8 mouse cellular contexts compared by ENCODE assay signal in the genomic region with DNA sequence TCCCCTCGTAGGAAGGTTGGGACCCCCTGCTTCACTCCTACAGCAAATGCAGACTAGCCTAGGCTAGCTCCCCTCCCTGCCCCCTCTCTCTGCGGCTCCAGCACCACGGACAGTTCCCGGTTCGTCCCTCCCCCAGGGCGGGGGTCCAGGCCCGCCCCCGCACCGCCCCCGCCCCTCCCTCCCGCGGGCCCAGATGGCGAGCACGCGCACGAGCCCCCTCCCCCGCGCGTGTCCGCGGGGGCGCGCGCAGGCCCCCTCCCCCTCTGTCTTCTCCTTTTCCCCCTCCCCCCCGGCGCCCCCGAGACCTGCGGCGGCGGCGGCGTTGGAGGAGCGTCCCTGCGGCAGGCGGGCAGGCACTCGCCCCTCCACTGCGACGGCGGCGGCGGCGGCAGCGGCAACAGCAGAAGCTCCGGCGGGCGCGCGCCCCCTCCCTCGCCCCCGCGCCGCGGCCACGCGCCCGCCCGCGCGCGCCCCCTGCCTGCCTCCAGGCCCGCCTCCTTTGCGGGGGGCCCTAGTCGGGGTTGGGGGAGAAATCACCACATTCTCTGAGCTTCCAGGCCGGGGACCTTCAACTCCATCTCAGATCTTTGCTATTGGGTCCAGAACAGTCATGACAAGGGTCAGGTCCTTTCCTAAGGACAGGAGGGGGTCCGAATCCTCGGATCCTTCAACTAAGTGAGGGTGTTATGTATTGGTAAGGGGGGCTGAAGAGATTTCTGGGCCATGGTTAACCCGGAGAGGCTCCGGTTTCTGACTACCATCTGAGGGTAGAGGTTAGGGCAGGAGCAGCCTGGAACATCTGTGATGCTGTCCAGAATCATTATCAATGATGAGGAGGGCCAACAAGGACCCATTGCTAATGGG. TPM values are rescaled to one million over a fixed set of nuclear protein-coding genes. Genes with fewer than 3 reads are reported as not detected.
DNase-seq lines count a peak whose midpoint lies in the region; ATAC-seq lines count a peak whose summit lies in the region.

No protein-coding gene starts in this region.

- peak overlapping the region; percentile 73 for H3K4me2 ChIP-seq in embryonic facial prominence, embryonic 11.5 days (ENCODE audit: low read depth, low read length)
- H3K4me2 ChIP-seq in intestine, embryonic 15.5 days (replicated peaks): peak overlapping the region; percentile 86
- peak overlapping the region; percentile 78 for H3K4me2 ChIP-seq in stomach, embryonic 16.5 days (ENCODE audit: low read depth, low read length)

- H3K36me3 ChIP-seq in embryonic facial prominence, embryonic 11.5 days (replicated peaks; ENCODE audit: control insufficient read depth, insufficient read depth, low read depth, low read length): no peaks in the 10 kb centered on the region
- H3K36me3 ChIP-seq in intestine, embryonic 15.5 days: no peaks in the 10 kb centered on the region
- no peaks in the 10 kb centered on the region for H3K36me3 ChIP-seq in stomach, embryonic 16.5 days (ENCODE audit: control insufficient read depth, insufficient read depth, low read length)

- 4% methylated on average over 20 of the region's 68 CpGs for WGBS in embryonic facial prominence, embryonic 11.5 days
- 2% methylated on average over 53 of the region's 68 CpGs for WGBS in intestine, embryonic 15.5 days
- 1% methylated on average over 51 of the region's 68 CpGs for WGBS in stomach, embryonic 16.5 days

- H3K9ac ChIP-seq in embryonic facial prominence, embryonic 11.5 days (replicated peaks; ENCODE audit: low read length): peak overlapping the region; percentile 37; the same call in 1 of the 2 replicates
- H3K9ac ChIP-seq in intestine, embryonic 15.5 days: peak overlapping the region; percentile 28
- H3K9ac ChIP-seq in stomach, embryonic 16.5 days (ENCODE audit: low read length): peak overlapping the region; percentile 49

- no peaks in the 10 kb centered on the region; the same call in 1 of the 2 replicates for H3K4me1 ChIP-seq in embryonic facial prominence, embryonic 11.5 days (ENCODE audit: control insufficient read depth, insufficient read depth, low read length)
- H3K4me1 ChIP-seq in intestine, embryonic 15.5 days (replicated peaks): 0 out of 2 replicates have a peak, but pooled peaks cover 2% of the 10 kb centered on the region
- peaks cover 6% of the 10 kb centered on the region; the same call in 1 of the 2 replicates for H3K4me1 ChIP-seq in stomach, embryonic 16.5 days (ENCODE audit: control insufficient read depth, insufficient read depth, low read length)

- no peak overlapping the region for H3K27ac ChIP-seq in embryonic facial prominence, embryonic 11.5 days (replicated peaks; ENCODE audit: low read depth, low read length)
- H3K27ac ChIP-seq in intestine, embryonic 15.5 days: no peak overlapping the region
- H3K27ac ChIP-seq in stomach, embryonic 16.5 days (ENCODE audit: low read length): no peak overlapping the region

- H3K4me3 ChIP-seq in embryonic facial prominence, embryonic 11.5 days (ENCODE audit: low read depth, low read length): peak overlapping the region; percentile 48
- H3K4me3 ChIP-seq in intestine, embryonic 15.5 days (replicated peaks): peak overlapping the region; percentile 49
- H3K4me3 ChIP-seq in stomach, embryonic 16.5 days (replicated peaks; ENCODE audit: low read length): peak overlapping the region; percentile 47

- peaks cover 52% of the 10 kb centered on the region for H3K27me3 ChIP-seq in embryonic facial prominence, embryonic 11.5 days (ENCODE audit: control insufficient read depth, insufficient read depth, low read length)
- peaks cover 69% of the 10 kb centered on the region for H3K27me3 ChIP-seq in intestine, embryonic 15.5 days (replicated peaks)
- peaks cover 63% of the 10 kb centered on the region for H3K27me3 ChIP-seq in stomach, embryonic 16.5 days (ENCODE audit: control insufficient read depth, insufficient read depth, low read length)

- peak; percentile 57 to 69 for DNase-seq in layer of hippocampus, postnatal 10 days (ENCODE audit: low spot score in 2 of 2)
- no peak for DNase-seq in layer of hippocampus, adult 9-11 months
- DNase-seq in adrenal gland, postnatal 36 days: peak; percentile 48 to 54
- DNase-seq in embryonic facial prominence, embryonic 11.5 days (ENCODE audit: low spot score): peak; percentile 73
- no peak for DNase-seq in spleen, adult 12 weeks (ENCODE audit: low spot score)

- no peaks in the 10 kb centered on the region for H3K9me3 ChIP-seq in embryonic facial prominence, embryonic 11.5 days (replicated peaks; ENCODE audit: control insufficient read depth, low read length)
- no peaks in the 10 kb centered on the region for H3K9me3 ChIP-seq in intestine, embryonic 15.5 days
- no peaks in the 10 kb centered on the region for H3K9me3 ChIP-seq in stomach, embryonic 16.5 days (replicated peaks; ENCODE audit: control insufficient read depth, low read length)

- ATAC-seq in embryonic facial prominence, embryonic 11.5 days (replicated peaks; ENCODE audit: insufficient number of reproducible peaks, low FRiP score, low TSS enrichment, low read depth): peak; percentile 21; the same call in 1 of the 2 replicates
- peak; percentile 50 for ATAC-seq in intestine, embryonic 15.5 days
- ATAC-seq in megakaryocyte progenitor cell, adult 5-6 weeks (replicated peaks; ENCODE audit: poor library complexity): peak; percentile 49
- ATAC-seq in stomach, embryonic 16.5 days (ENCODE audit: insufficient read depth, low FRiP score): no peak

RNA-seq across cellular contexts. Expression of gene Gm20479, which starts 39.2 kb away (rescaled TPM):
- not detected for total RNA-seq in layer of hippocampus, postnatal 10 days (2021)
- total RNA-seq in adrenal gland, postnatal 36 days (2021): 1 to 10 TPM in 1 of 2 experiments, not detected in 1; 6.1 TPM
- 0.45 TPM in 1 of 2 replicates, not detected in the other for polyA plus RNA-seq in embryonic facial prominence, embryonic 11.5 days (2014; fragmentation: Nextera tagmentation; extraction: Ambion mirVana)
- polyA plus RNA-seq in intestine, embryonic 15.5 days (2015; fragmentation: Nextera tagmentation; extraction: Ambion mirVana): 1.8 TPM in 1 of 2 replicates, not detected in the other
- not detected in 2 replicates for total RNA-seq in megakaryocyte progenitor cell, adult 5-6 weeks (2015)
- not detected in 2 replicates for total RNA-seq in megakaryocyte progenitor cell, adult 5-6 weeks (2017)
- 3.0 TPM in 1 of 2 replicates, not detected in the other for polyA plus RNA-seq in stomach, embryonic 16.5 days (2015; fragmentation: Nextera tagmentation; extraction: Ambion mirVana)

RNA-seq across cellular contexts. Expression of gene Shkbp1, which starts 40.6 kb away (rescaled TPM):
- 10 to 100 TPM; 24.9 to 29.9 TPM for total RNA-seq in layer of hippocampus, postnatal 10 days (2021)
- 10 to 100 TPM; 22.3 TPM for total RNA-seq in adrenal gland, postnatal 36 days (2021)
- polyA plus RNA-seq in embryonic facial prominence, embryonic 11.5 days (2014; fragmentation: Nextera tagmentation; extraction: Ambion mirVana): 50.2 and 57.5 TPM in 2 replicates
- polyA plus RNA-seq in intestine, embryonic 15.5 days (2015; fragmentation: Nextera tagmentation; extraction: Ambion mirVana): 35.0 and 35.5 TPM in 2 replicates
- total RNA-seq in megakaryocyte progenitor cell, adult 5-6 weeks (2015): 18.8 and 23.9 TPM in 2 replicates
- 10.7 and 11.0 TPM in 2 replicates for total RNA-seq in megakaryocyte progenitor cell, adult 5-6 weeks (2017)
- 41.0 and 41.7 TPM in 2 replicates for polyA plus RNA-seq in stomach, embryonic 16.5 days (2015; fragmentation: Nextera tagmentation; extraction: Ambion mirVana)

RNA-seq across cellular contexts. Expression of gene Sptbn4, which starts 51.1 kb away (rescaled TPM):
- total RNA-seq in layer of hippocampus, postnatal 10 days (2021): 100 to 1,000 TPM in 1 of 2 experiments, 10 to 100 TPM in 1; 89.6 to 105 TPM
- under 1 TPM; 0.59 to 0.83 TPM for total RNA-seq in adrenal gland, postnatal 36 days (2021)
- polyA plus RNA-seq in embryonic facial prominence, embryonic 11.5 days (2014; fragmentation: Nextera tagmentation; extraction: Ambion mirVana): 0.26 and 0.28 TPM in 2 replicates
- polyA plus RNA-seq in intestine, embryonic 15.5 days (2015; fragmentation: Nextera tagmentation; extraction: Ambion mirVana): 0.33 and 0.38 TPM in 2 replicates
- 0.02 and 0.07 TPM in 2 replicates for total RNA-seq in megakaryocyte progenitor cell, adult 5-6 weeks (2015)
- total RNA-seq in megakaryocyte progenitor cell, adult 5-6 weeks (2017): not detected in 2 replicates
- 0.50 and 0.57 TPM in 2 replicates for polyA plus RNA-seq in stomach, embryonic 16.5 days (2015; fragmentation: Nextera tagmentation; extraction: Ambion mirVana)

RNA-seq across cellular contexts. Expression of gene Blvrb, which starts 51.4 kb away (rescaled TPM):
- total RNA-seq in layer of hippocampus, postnatal 10 days (2021): 10 to 100 TPM; 16.5 to 17.1 TPM
- total RNA-seq in adrenal gland, postnatal 36 days (2021): 10 to 100 TPM; 42.4 to 45.6 TPM
- polyA plus RNA-seq in embryonic facial prominence, embryonic 11.5 days (2014; fragmentation: Nextera tagmentation; extraction: Ambion mirVana): 33.9 and 38.2 TPM in 2 replicates
- polyA plus RNA-seq in intestine, embryonic 15.5 days (2015; fragmentation: Nextera tagmentation; extraction: Ambion mirVana): 60.4 and 77.5 TPM in 2 replicates
- 31.8 and 53.4 TPM in 2 replicates for total RNA-seq in megakaryocyte progenitor cell, adult 5-6 weeks (2015)
- total RNA-seq in megakaryocyte progenitor cell, adult 5-6 weeks (2017): 21.2 and 30.2 TPM in 2 replicates
- polyA plus RNA-seq in stomach, embryonic 16.5 days (2015; fragmentation: Nextera tagmentation; extraction: Ambion mirVana): 112 and 113 TPM in 2 replicates

RNA-seq across cellular contexts. Expression of gene Ltbp4, which starts 58.9 kb away (rescaled TPM):
- total RNA-seq in layer of hippocampus, postnatal 10 days (2021): 10 to 100 TPM; 49.9 to 59.2 TPM
- 10 to 100 TPM; 77.8 to 94.6 TPM for total RNA-seq in adrenal gland, postnatal 36 days (2021)
- polyA plus RNA-seq in embryonic facial prominence, embryonic 11.5 days (2014; fragmentation: Nextera tagmentation; extraction: Ambion mirVana): 6.3 and 6.6 TPM in 2 replicates
- polyA plus RNA-seq in intestine, embryonic 15.5 days (2015; fragmentation: Nextera tagmentation; extraction: Ambion mirVana): 75.9 and 92.8 TPM in 2 replicates
- total RNA-seq in megakaryocyte progenitor cell, adult 5-6 weeks (2015): 0.05 TPM in 1 of 2 replicates, not detected in the other
- not detected in 2 replicates for total RNA-seq in megakaryocyte progenitor cell, adult 5-6 weeks (2017)
- 170 and 202 TPM in 2 replicates for polyA plus RNA-seq in stomach, embryonic 16.5 days (2015; fragmentation: Nextera tagmentation; extraction: Ambion mirVana)

Comparison
In these comparisons a context has a peak if more than half of its experiments do, and no peak if none do; other contexts are left out.
1. DNase-seq: peak in layer of hippocampus, postnatal 10 days (2 of 2), adrenal gland, postnatal 36 days (2 of 2) and embryonic facial prominence, embryonic 11.5 days (single experiment); none in layer of hippocampus, adult 9-11 months (single experiment) and spleen, adult 12 weeks (single experiment).
2. RNA of gene Sptbn4, which starts 51.1 kb away (total RNA-seq): 89.6 to 105 TPM in layer of hippocampus, postnatal 10 days; 0.59 to 0.83 TPM in adrenal gland, postnatal 36 days and 0.02 to 0.07 TPM in megakaryocyte progenitor cell, adult 5-6 weeks; every median in the first group is over 10 times any median in the second.
3. Peak in every context shown above with its lines, with median percentiles within 50 percentile points of each other: H3K4me2 ChIP-seq, H3K4me3 ChIP-seq and H3K9ac ChIP-seq.